Mouse (Mus musculus) erythroblast, embryonic 14.5 days (primary cell): ENCODE measurements around the gene Ptger4.

ENCODE experiments used
- GATA1 ChIP-seq: IDR thresholded peaks from 2 replicates; pipeline ENCODE4 v1.6.1; 2012; ENCODE audit warnings: low read length, inconsistent platforms, mixed read lengths
- TAL1 ChIP-seq: IDR thresholded peaks from 3 replicates; pipeline ENCODE4 v1.6.1; 2012; ENCODE audit warnings: low read length, inconsistent platforms, mixed read lengths

- TF ChIP-seq GATA1 (no peak), TAL1 (no peak)
Measured at GRCm38 (mm10) chr15:5158827-5159226, 85.2 kb downstream of the Ptger4 start.
